Mouse (Mus musculus) lung, postnatal 0 days (tissue): ENCODE results near the gene Angptl8. TPM values are rescaled to one million over a fixed set of nuclear protein-coding genes. Genes with fewer than 3 reads are reported as not detected.

Source experiments
- ATAC-seq: fragments of 200-750 bp; cut with Nextera tagmentation; 2 replicates; pipeline ENCODE4 v1.8.0; 2017; ENCODE audit warnings: moderate library complexity
- DNase-seq: peaks from one replicate; pipeline ENCODE4 v3.0.0-alpha.2; 2016; ENCODE audit warnings: low spot score
- H3K27ac ChIP-seq: fragments of 300-500 bp; sonication (generic); 2 replicates; pipeline ENCODE4 v1.5.1; 2014; ENCODE audit warnings: antibody characterized with exemption, mild to moderate bottlenecking, low read length, mixed read lengths
- H3K27me3 ChIP-seq: fragments of 300-500 bp; sonication (generic); replicated peaks from 2 replicates; pipeline ENCODE4 v1.6.1; 2014; ENCODE audit warnings: low read length, mixed read lengths; ENCODE audit not compliant: insufficient read depth
- H3K36me3 ChIP-seq: fragments of 300-500 bp; sonication (generic); 2 replicates; pipeline ENCODE4 v1.6.1; 2014; ENCODE audit warnings: low read length, mixed read lengths; ENCODE audit not compliant: insufficient read depth
- H3K4me1 ChIP-seq: fragments of 300-500 bp; sonication (generic); 2 replicates; pipeline ENCODE4 v1.6.1; 2014; ENCODE audit warnings: antibody characterized with exemption, low read depth, low read length, mixed read lengths; ENCODE audit not compliant: insufficient read depth
- H3K4me2 ChIP-seq: fragments of 300-500 bp; sonication (generic); replicated peaks from 2 replicates; pipeline ENCODE4 v1.6.1; 2014; ENCODE audit warnings: low read depth, mild to moderate bottlenecking, low read length, moderate library complexity, mixed read lengths
- H3K4me3 ChIP-seq: fragments of 300-500 bp; sonication (generic); 2 replicates; pipeline ENCODE4 v1.5.1; 2014; ENCODE audit warnings: low read depth, low read length
- H3K9ac ChIP-seq: fragments of 300-500 bp; sonication (generic); replicated peaks from 2 replicates; pipeline ENCODE4 v1.6.1; 2014; ENCODE audit warnings: low read depth, mild to moderate bottlenecking
- H3K9me3 ChIP-seq: fragments of 300-500 bp; sonication (generic); 2 replicates; pipeline ENCODE4 v1.6.1; 2016; ENCODE audit warnings: low read length, mixed read lengths
- CTCF ChIP-seq: IDR thresholded peaks from 2 replicates; pipeline ENCODE4 v1.5.1; 2016; ENCODE audit warnings: antibody characterized with exemption, mild to moderate bottlenecking
- EP300 ChIP-seq: IDR thresholded peaks from 2 replicates; pipeline ENCODE4 v1.6.1; 2016; ENCODE audit warnings: antibody characterized with exemption, mild to moderate bottlenecking, control low read depth
- WGBS: fragments of 180-500 bp; shearing (Covaris S2); extraction: QIAGEN DNeasy Blood & Tissue Kit; methylation state at CpG from one replicate; pipeline ENCODE4 v1.1.7; 2014; 5-methylcytosine and 5-hydroxymethylcytosine counted together
- polyA plus RNA-seq: library from polyadenylated mRNA; unstranded; fragments of >200 nt; fragmentation: Nextera tagmentation; extraction: Ambion mirVana; gene quantifications from 2 replicates; pipeline ENCODE4 v1.2.1, GENCODE M21; 2015

The Angptl8 gene
- polyA plus RNA-seq, 1 experiment from 2014 or later, result 7.4 TPM

DNA sequence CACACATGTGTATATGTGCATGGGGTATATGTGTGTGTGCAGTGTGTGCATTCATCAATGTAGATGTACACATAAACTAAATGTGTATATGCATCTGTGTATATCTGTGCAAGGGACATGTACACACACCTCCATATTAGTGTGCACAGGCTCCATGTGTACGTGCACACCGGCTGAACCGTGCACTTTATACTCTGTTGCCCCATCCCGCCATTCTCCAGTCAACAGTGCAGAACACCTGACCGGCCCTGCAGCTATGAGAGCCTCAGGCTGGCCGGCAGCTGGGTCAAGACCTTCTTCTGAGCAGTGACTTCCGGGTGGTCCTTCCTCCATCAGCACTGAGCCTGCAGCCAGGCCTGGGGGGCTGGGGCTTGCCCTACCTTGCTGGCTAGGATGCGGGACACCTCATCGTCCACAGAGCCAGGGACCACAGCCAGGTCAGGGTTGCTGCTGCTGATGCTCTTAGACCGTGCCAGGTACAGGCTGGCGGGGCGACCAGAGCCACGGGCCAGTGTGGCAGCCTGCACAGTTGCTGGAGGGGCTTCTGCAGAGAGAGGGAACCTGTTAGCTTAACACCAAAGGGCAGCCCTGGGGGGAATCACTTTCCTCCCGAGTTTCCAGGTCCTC is 5.4 kb upstream of the Angptl8 start:
- no peak overlapping the region for H3K4me3 ChIP-seq
- 82% methylated on average over 14 of the region's 14 CpGs for WGBS
- no peak for ATAC-seq
- no peak for DNase-seq
- no peaks in the 10 kb centered on the region for H3K27me3 ChIP-seq
- H3K36me3 ChIP-seq, result peaks cover 22% of the 10 kb centered on the region; the same call in 1 of the 2 replicates
- no peak overlapping the region for H3K9ac ChIP-seq
- H3K9me3 ChIP-seq, result no peaks in the 10 kb centered on the region
- H3K4me1 ChIP-seq, result no peaks in the 10 kb centered on the region
- no peak overlapping the region for H3K27ac ChIP-seq
- no peak overlapping the region for H3K4me2 ChIP-seq
- TF ChIP-seq EP300 (no peak), CTCF (no peak)

DNA sequence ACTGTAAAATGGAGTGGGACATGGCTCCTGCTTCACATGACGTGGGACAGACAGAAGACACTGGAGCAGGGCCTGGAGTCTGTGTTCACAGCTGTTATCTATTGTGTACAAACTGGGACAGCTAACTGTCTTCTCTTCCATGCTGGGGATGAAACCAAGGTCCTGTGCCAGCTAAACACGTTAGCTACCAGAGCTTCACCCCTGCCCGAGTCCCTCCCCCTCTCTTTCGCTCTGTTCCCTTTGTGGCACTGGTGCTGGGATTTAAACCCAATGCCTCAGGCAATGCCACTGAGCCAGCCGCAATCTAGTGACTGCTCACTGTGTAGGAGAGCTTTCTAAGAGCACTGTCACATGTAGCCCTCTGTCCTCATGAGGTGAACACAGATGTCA is 4.9 kb upstream of the Angptl8 start:
- WGBS, result 87% methylated on average over 5 of the region's 5 CpGs
- ATAC-seq, result no peak

DNA sequence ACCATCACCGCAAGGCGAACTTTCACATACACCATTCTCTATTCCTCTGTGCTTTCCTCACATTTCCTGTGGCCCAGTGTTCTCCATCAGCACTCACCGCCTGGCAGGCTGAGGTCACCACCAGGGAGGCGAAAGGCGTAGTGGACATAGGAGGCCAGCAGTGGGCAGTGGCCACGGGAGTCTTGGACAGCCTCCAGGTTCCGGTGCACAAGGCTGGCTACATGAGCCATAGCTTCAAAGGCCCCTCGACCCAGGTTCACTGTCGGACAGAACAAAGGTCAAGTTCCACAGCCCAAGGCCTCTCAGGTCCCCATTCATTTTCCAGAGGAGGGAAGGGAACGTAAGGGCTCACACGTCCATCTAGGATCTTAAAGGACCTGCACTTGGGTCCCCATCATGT is 4.4 kb upstream of the Angptl8 start:
- H3K36me3 ChIP-seq, result peaks cover 26% of the 10 kb centered on the region; the same call in 1 of the 2 replicates

More for the DNA sequence above, 4.9 kb upstream of the Angptl8 start:
- no peaks in the 10 kb centered on the region for H3K9me3 ChIP-seq
- H3K27me3 ChIP-seq, result no peaks in the 10 kb centered on the region
- no peak for DNase-seq
- H3K4me1 ChIP-seq, result no peaks in the 10 kb centered on the region
- H3K4me2 ChIP-seq, result no peak overlapping the region
- no peak overlapping the region for H3K9ac ChIP-seq
- no peak overlapping the region for H3K27ac ChIP-seq
- TF ChIP-seq EP300 (no peak), CTCF (no peak)
- peaks cover 25% of the 10 kb centered on the region; the same call in 1 of the 2 replicates for H3K36me3 ChIP-seq
- H3K4me3 ChIP-seq, result no peak overlapping the region

DNA sequence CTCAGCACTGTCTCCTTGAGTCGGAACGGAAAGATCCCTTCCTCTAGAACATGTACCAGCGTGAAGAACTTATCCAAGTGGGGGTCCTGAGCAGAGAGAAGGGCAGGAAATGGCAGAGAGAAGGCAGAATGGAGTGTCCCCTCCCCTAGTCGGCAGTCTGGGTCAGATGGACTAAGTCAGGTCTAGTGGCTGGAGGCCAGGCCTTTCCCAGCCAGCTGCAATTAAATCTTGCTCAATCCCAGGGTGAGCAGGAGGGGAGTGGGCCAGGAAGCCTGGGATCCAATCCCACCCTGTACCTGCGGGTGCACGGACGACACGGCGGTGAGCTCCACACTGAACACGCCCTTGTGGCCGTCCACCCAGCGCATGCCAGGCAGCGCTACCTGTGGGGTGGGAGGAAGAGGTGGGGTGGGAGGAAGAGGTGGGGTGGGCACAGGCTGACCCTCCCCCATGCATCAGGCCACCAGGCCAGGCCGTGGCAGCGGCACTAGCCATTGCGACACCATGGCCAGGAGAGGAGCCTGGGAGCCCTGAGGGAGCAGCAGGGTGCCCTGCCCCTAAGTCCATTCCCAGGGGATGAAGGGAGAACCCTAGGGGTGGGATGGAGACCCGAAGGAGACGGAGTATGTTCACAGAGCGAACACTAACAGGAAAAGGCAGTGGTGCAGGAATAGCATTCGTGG is 3.6 kb upstream of the Angptl8 start:
- Histone ChIP-seq H3K4me1 (no peaks in the 10 kb centered on the region; the same call in 1 of the 2 replicates), H3K4me2 (no peak overlapping the region), H3K27me3 (no peaks in the 10 kb centered on the region), H3K27ac (no peak overlapping the region), H3K9me3 (no peaks in the 10 kb centered on the region), H3K36me3 (peaks cover 26% of the 10 kb centered on the region; the same call in 1 of the 2 replicates), H3K9ac (no peak overlapping the region), H3K4me3 (no peak overlapping the region)
- 74% methylated on average over 20 of the region's 20 CpGs for WGBS
- ATAC-seq (no peak), DNase-seq (peak; percentile 38)
- TF ChIP-seq CTCF, result no peak
- TF ChIP-seq EP300, result no peak

More for the DNA sequence above, 4.4 kb upstream of the Angptl8 start:
- Histone ChIP-seq H3K27me3 (no peaks in the 10 kb centered on the region), H3K9me3 (no peaks in the 10 kb centered on the region), H3K4me2 (no peak overlapping the region), H3K9ac (no peak overlapping the region), H3K4me3 (no peak overlapping the region), H3K4me1 (no peaks in the 10 kb centered on the region; the same call in 1 of the 2 replicates), H3K27ac (no peak overlapping the region)
- DNase-seq, result peak; percentile 26
- ATAC-seq, result no peak
- TF ChIP-seq CTCF (peak; percentile 30; the same call in 1 of the 2 replicates), EP300 (no peak)
- WGBS, result 75% methylated on average over 11 of the region's 11 CpGs

DNA sequence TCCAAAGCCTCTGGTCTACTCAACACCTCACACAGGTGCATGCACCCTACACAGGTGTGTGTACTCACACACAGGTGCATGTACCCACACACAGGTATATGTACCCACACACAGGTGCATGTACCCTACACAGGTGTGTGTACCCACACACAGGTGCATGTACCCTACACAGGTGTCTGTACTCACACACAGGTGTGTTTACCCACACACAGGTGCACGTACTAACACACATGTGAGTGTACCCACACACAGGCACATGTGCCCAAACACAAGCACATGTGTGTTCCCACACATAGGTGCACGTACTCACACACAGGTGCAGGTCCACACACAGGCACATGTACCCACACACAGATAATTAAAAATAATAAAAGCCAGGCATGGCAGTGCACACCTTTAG is 2.4 kb downstream of the Angptl8 start:
- Histone ChIP-seq H3K4me3 (no peak overlapping the region), H3K4me1 (peaks cover 2% of the 10 kb centered on the region; the same call in 1 of the 2 replicates), H3K36me3 (peaks cover 23% of the 10 kb centered on the region; the same call in 1 of the 2 replicates), H3K27me3 (no peaks in the 10 kb centered on the region), H3K9me3 (no peaks in the 10 kb centered on the region), H3K9ac (no peak overlapping the region), H3K27ac (no peak overlapping the region), H3K4me2 (no peak overlapping the region)
- TF ChIP-seq EP300, result no peak
- TF ChIP-seq CTCF, result no peak
- DNase-seq (no peak), ATAC-seq (no peak)
- WGBS, result 95% methylated on average over 2 of the region's 2 CpGs

DNA sequence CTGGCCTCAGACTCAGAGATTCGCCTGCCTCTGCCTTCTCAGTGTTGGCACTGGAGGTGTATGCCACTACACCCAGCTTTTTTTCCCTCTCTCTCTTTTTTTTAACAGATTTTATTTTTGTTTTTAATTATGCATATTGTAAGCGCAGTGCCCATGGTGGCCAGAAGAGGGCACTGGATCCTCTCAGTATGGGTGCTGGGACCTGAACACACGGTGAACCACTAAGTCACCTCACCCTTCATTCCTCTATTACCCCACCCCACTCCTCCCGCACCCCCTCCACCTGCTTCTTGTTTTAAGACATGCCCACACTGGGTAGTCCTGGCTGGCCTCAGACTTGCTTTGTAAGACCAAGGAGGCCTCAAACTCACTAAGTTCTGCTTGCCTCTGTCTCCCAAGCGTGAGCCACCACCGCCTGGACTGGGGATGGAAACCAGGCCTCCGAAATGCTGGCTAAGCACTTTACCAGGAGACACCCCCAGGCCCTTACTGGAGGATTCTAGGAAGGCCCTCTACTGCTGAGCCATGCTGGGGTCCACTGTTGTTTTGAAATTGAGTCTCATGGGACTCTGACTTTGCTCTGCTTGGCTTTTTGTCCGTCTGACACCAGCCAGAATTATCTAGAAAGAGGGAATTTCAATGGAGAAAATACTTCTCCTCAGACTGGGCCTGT is 4.9 kb downstream of the Angptl8 start:
- H3K27ac ChIP-seq, result no peak overlapping the region
- H3K27me3 ChIP-seq, result no peaks in the 10 kb centered on the region
- H3K36me3 ChIP-seq, result peaks cover 23% of the 10 kb centered on the region; the same call in 1 of the 2 replicates

More for the DNA sequence above, 4.9 kb downstream of the Angptl8 start:
- Histone ChIP-seq H3K9me3 (no peaks in the 10 kb centered on the region), H3K9ac (no peak overlapping the region), H3K4me2 (no peak overlapping the region), H3K4me1 (peaks cover 4% of the 10 kb centered on the region; the same call in 1 of the 2 replicates), H3K4me3 (no peak overlapping the region)
- ATAC-seq, result no peak
- 57% methylated on average over 8 of the region's 8 CpGs for WGBS
- TF ChIP-seq EP300 (no peak), CTCF (peak; percentile 79)
- peak; percentile 64 for DNase-seq
